Mouse (Mus musculus) bone marrow, adult 2 months (tissue): ENCODE results near the gene Il22ra1.

Source experiments
- CTCF ChIP-seq: fragments of 200-500 bp; IDR thresholded peaks from 2 replicates; pipeline ENCODE4 v1.5.1; 2011; ENCODE audit warnings: low read length, control low read depth; ENCODE audit not compliant: control insufficient read depth, insufficient read depth
- POLR2A ChIP-seq: fragments of 200-500 bp; IDR thresholded peaks from 2 replicates; pipeline ENCODE4 v1.6.1; 2011; ENCODE audit warnings: low read depth, mild to moderate bottlenecking, control low read depth, low read length, borderline replicate concordance; ENCODE audit not compliant: control insufficient read depth

GRCm38 (mm10) chr4:135730204-135730603 is 2.2 kb downstream of the Il22ra1 start:
- no peak for TF ChIP-seq CTCF
- TF ChIP-seq POLR2A: no peak
